Mouse (Mus musculus) liver, embryonic 16.5 days (tissue): ENCODE measurements at regions not wholly inside any gene's neighbourhood (a gene's known extent, or its start where the extent isn't known, plus 50 kb on each side); places are given as distances from the start of the nearest gene placed in this dataset.

Experiments used
- ATAC-seq: fragments of 200-750 bp; cut with Nextera tagmentation; 2 replicates; pipeline ENCODE4 v1.8.0; 2017; ENCODE audit warnings: low read depth, mild to moderate bottlenecking, moderate number of reproducible peaks, moderate library complexity
- H3K27ac ChIP-seq: fragments of 300-500 bp; sonication (generic); 2 replicates; pipeline ENCODE4 v1.5.1; 2014; ENCODE audit warnings: mild to moderate bottlenecking, low read length
- H3K27me3 ChIP-seq: fragments of 300-500 bp; sonication (generic); 2 replicates; pipeline ENCODE4 v1.6.1; 2014; ENCODE audit warnings: low read depth, low read length, mixed read lengths; ENCODE audit not compliant: control insufficient read depth, insufficient read depth
- H3K36me3 ChIP-seq: fragments of 300-500 bp; sonication (generic); 2 replicates; pipeline ENCODE4 v1.6.1; 2014; ENCODE audit warnings: mild to moderate bottlenecking; ENCODE audit not compliant: control insufficient read depth, insufficient read depth
- H3K4me1 ChIP-seq: fragments of 300-500 bp; sonication (generic); 2 replicates; pipeline ENCODE4 v1.6.1; 2014; ENCODE audit warnings: low read depth, low read length, mixed read lengths; ENCODE audit not compliant: control insufficient read depth
- H3K4me2 ChIP-seq: fragments of 300-500 bp; sonication (generic); 2 replicates; pipeline ENCODE4 v1.6.1; 2014; ENCODE audit warnings: low read depth, low read length, mixed read lengths
- H3K4me3 ChIP-seq: fragments of 300-500 bp; sonication (generic); 2 replicates; pipeline ENCODE4 v1.5.1; 2014; ENCODE audit warnings: low read depth, mild to moderate bottlenecking, low read length
- H3K9ac ChIP-seq: fragments of 300-500 bp; sonication (generic); 2 replicates; pipeline ENCODE4 v1.6.1; 2014; ENCODE audit warnings: low read depth, low read length
- H3K9me3 ChIP-seq: fragments of 300-500 bp; sonication (generic); replicated peaks from 2 replicates; pipeline ENCODE4 v1.6.1; 2016; ENCODE audit warnings: low read length; ENCODE audit not compliant: control insufficient read depth
- WGBS: fragments of 180-500 bp; shearing (Covaris S2); extraction: QIAGEN DNeasy Blood & Tissue Kit; methylation state at CpG from one replicate; pipeline ENCODE4 v1.1.7; 2014; ENCODE audit not compliant: insufficient replicate concordance; 5-methylcytosine and 5-hydroxymethylcytosine counted together

DNA sequence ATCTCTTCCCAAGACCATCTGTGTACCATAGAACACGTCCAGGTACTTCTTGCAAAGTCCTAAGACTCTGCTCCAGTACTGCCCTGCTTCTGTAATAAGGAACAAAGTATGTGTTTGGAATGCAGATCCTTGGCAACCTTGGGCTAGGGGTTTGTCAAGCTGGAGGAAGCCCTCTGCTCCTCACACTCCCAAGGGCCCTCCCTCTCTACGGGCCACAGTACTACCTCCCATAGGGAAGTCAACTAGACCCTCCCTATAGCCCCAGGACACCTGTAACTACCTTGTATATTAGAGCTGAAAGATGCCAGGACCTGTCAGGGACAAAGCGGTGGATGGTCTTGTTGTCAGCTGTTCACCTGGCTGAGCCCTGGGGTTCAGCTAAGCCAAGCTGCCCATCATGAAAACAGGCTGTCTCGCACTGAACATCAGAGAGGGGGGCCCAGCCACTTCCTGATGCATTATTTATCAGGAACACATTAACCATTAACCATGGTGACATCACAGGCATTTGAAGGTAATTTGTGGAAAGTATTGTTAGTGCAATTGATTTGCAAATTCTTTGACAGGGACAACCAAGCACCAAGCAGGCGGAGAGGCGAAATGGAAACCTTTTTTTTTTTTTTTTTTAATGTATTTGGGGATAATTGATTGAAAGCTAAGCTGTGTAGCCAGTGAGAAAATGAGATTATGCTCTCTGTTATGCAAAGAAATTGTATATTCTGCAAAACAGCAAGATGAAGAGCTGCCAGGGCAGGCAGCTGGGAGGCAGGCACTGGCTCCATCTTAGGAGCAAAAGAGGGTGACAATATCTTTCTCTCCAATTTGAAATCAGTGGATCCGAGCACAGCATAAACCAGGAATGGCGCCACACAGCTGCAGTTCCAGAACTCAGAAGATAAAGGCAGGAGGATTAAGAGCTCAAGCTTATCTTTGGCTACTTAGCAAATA, 110.5 kb upstream of the Hs6st1 start:
- Histone ChIP-seq H3K4me1 (no peaks in the 10 kb centered on the region), H3K36me3 (no peaks in the 10 kb centered on the region), H3K4me3 (no peak overlapping the region), H3K27me3 (no peaks in the 10 kb centered on the region), H3K9ac (no peak overlapping the region), H3K27ac (no peak overlapping the region), H3K4me2 (no peak overlapping the region), H3K9me3 (no peaks in the 10 kb centered on the region)
- ATAC-seq: no peak
- 57% methylated on average over 8 of the region's 8 CpGs for WGBS

DNA sequence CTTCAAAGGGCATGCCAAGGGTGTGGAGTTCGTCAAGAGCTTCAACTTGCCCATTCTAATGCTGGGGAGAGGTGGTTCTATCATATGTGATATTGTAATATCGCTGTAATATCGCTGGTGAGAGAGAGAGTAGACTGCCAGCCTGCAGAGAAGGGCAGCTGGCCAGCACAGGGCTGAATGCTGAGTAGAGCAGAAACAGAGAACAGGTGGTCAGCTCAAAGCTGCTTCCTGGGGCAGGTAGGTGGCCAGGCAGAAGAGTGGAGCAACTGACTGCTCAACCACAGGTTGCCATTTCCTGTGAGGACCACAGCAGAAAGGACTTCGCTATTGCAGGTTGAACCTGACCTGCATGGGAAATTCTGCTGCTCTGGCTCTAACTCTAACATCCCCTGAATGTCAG, 108.5 kb upstream of the Hs6st1 start:
- ATAC-seq: no peak
- H3K9ac ChIP-seq: no peak overlapping the region
- WGBS: 62% methylated on average over 4 of the region's 4 CpGs

DNA sequence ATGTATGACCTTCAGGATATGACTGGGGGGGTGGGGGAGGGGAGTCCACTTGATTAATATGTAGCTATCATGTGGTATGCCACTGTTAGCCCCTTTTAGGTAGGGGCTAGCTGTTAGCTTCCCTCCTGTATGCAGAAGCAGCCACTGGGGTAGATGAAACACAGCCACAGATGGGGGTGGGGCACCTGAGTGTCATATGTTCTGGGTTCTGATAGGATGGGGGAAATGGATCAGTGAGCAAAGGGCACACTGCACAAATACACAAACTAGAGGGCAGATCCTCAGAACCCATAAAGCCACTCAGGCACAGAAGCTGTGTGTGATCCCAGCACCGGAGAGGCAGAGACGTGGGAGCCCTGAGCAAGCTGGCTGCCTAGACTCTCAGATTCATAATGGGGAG, 107.4 kb upstream of the Hs6st1 start:
- ATAC-seq: no peak
- no peaks in the 10 kb centered on the region for H3K27me3 ChIP-seq
- H3K36me3 ChIP-seq: no peaks in the 10 kb centered on the region
- no peak overlapping the region for H3K4me3 ChIP-seq
- H3K4me2 ChIP-seq: no peak overlapping the region
- no peaks in the 10 kb centered on the region for H3K9me3 ChIP-seq
- no peak overlapping the region for H3K27ac ChIP-seq
- WGBS: 67% methylated on average over 2 of the region's 2 CpGs
- H3K9ac ChIP-seq: no peak overlapping the region
- H3K4me1 ChIP-seq: no peaks in the 10 kb centered on the region

More for the DNA sequence above, 108.5 kb upstream of the Hs6st1 start:
- Histone ChIP-seq H3K9me3 (no peaks in the 10 kb centered on the region), H3K4me3 (no peak overlapping the region), H3K4me1 (no peaks in the 10 kb centered on the region), H3K27me3 (no peaks in the 10 kb centered on the region), H3K36me3 (no peaks in the 10 kb centered on the region), H3K27ac (no peak overlapping the region), H3K4me2 (no peak overlapping the region)

DNA sequence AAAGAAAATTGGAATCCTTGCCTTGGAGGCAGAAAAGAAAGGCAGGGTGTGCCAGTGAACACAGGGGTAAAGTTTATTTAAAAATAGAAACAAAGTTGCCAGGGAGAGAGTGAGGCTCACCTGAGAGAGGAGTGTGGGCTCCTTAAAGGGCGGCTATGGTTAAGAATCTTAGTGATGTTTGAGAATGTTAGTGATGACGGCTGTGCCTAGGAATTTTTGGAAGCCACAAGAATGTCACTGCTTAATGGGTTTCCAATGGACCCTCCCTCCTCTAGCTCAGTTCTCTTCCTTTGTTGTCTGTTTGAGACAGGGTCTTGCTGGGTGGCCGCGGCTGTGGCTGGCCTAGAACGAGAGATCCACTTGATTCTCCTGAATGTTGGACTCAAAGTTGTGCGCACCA, 106.3 kb upstream of the Hs6st1 start:
- H3K36me3 ChIP-seq: no peaks in the 10 kb centered on the region
- 54% methylated on average over 6 of the region's 6 CpGs for WGBS
- H3K27me3 ChIP-seq: no peaks in the 10 kb centered on the region
- no peak overlapping the region for H3K4me3 ChIP-seq
- ATAC-seq: no peak
- H3K27ac ChIP-seq: no peak overlapping the region
- H3K4me1 ChIP-seq: no peaks in the 10 kb centered on the region
- H3K9me3 ChIP-seq: no peaks in the 10 kb centered on the region
- H3K9ac ChIP-seq: no peak overlapping the region
- no peak overlapping the region for H3K4me2 ChIP-seq

DNA sequence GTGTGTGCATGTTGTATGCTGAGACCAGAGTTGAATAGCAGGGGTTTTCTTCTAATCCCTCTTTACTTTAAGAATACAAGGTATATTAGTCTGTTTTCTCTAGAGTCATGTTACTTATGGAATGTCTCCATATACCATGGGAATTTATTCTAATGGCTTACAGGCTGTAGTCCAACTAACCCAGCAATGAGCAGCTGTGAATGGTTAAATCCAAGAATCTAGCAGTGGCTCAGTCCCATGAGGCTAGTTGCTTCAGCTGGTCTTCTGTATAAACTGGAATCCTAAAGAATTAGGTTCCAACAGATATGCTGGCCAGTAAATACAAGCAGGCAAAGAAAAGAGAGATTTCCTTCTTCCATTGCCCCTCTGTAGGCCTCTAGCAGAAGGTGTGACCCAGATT, 99.7 kb upstream of the Hs6st1 start:
- Histone ChIP-seq H3K9ac (no peak overlapping the region), H3K36me3 (no peaks in the 10 kb centered on the region), H3K4me1 (no peaks in the 10 kb centered on the region), H3K4me3 (no peak overlapping the region), H3K9me3 (no peaks in the 10 kb centered on the region), H3K27ac (no peak overlapping the region), H3K4me2 (no peak overlapping the region), H3K27me3 (no peaks in the 10 kb centered on the region)
- no peak for ATAC-seq

DNA sequence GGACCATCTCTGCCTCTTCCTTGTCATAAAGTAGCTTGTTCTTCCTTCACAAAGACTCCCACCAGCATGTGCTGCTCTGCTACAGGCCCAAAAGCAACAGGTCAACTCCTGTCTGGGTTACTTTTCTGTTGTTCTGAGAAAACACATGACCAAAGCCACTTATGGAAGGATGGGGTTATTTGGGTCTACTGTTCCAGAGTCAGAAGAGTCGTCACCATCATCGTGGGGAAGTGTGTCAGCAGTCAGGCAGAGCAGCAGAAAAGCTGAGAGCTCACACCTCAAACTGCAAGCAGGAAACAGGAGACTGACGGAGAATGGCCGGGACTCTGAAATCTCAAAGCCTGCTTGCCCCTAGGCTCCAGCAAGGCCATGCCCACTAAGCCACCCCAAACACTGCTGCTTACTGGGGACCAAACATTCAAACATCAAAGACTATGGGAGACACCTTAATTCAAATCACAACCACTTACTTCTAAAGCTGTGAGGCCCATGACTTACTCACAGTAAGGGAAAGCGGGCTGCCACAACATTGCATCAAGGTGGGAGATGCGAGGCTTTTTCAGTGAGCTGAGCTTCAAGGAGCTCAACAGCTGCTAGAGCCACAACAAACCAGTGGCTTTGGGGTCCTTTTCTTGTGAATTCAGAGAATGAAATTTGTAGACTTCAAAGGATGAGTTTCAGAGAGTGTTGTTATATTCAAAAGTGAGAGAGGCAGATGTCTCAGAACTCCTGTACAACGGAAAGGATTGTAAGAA, 96.6 kb upstream of the Hs6st1 start:
- no peaks in the 10 kb centered on the region for H3K27me3 ChIP-seq
- no peak for ATAC-seq
- WGBS: 55% methylated on average over 7 of the region's 7 CpGs

DNA sequence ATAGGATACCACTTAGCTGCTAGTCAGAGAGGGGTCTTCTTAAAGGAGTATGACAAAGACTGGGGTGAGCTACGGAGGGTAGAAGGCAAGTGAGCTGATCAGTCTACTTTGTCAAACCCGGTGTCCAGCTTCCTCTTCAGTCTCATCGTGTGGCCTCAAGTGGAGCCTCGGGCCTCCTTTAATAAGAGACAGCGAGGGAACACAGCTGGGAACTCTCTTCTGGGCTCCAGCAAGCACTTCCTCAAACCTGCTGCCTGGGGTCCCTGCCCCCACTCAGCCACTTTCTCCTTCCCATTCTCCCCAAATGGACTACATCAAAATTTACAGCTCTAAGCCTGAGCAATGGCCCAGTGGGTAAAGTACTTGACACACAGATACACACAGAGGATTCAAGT, 96.0 kb upstream of the Hs6st1 start:
- H3K27me3 ChIP-seq: no peaks in the 10 kb centered on the region
- no peaks in the 10 kb centered on the region for H3K36me3 ChIP-seq
- H3K9ac ChIP-seq: no peak overlapping the region
- 20% methylated on average over 5 of the region's 5 CpGs for WGBS
- peaks cover 10% of the 10 kb centered on the region for H3K4me1 ChIP-seq
- no peaks in the 10 kb centered on the region for H3K9me3 ChIP-seq
- no peak for ATAC-seq
- no peak overlapping the region for H3K27ac ChIP-seq
- no peak overlapping the region for H3K4me2 ChIP-seq
- H3K4me3 ChIP-seq: no peak overlapping the region

More for the DNA sequence above, 96.6 kb upstream of the Hs6st1 start:
- Histone ChIP-seq H3K36me3 (no peaks in the 10 kb centered on the region), H3K27ac (no peak overlapping the region), H3K9me3 (no peaks in the 10 kb centered on the region), H3K4me3 (no peak overlapping the region), H3K4me1 (peaks cover 8% of the 10 kb centered on the region), H3K9ac (no peak overlapping the region), H3K4me2 (no peak overlapping the region)

DNA sequence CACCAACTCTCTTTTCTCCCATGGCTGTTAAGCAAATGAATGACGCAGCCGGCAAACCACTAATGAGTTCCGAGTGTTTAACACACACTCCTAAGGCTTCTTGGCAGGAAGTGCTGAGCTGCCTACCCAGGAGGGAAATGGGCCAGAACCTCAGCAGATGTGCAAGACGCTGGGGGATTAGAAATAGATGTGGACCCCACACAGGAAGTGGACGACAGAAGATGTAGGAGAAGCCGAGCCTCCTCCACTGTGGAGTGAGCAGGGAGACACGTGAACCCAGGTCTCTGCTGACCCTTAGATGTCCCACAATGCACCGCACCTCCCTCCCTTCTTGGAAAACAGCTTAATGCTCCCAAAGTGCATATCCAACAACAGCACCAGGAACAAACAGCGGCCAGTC, 94.8 kb upstream of the Hs6st1 start:
- Histone ChIP-seq H3K4me3 (no peak overlapping the region), H3K4me1 (peaks cover 10% of the 10 kb centered on the region), H3K9ac (no peak overlapping the region), H3K36me3 (no peaks in the 10 kb centered on the region), H3K27me3 (no peaks in the 10 kb centered on the region), H3K27ac (no peak overlapping the region), H3K4me2 (no peak overlapping the region), H3K9me3 (no peaks in the 10 kb centered on the region)
- no peak for ATAC-seq
- WGBS: 37% methylated on average over 9 of the region's 9 CpGs

DNA sequence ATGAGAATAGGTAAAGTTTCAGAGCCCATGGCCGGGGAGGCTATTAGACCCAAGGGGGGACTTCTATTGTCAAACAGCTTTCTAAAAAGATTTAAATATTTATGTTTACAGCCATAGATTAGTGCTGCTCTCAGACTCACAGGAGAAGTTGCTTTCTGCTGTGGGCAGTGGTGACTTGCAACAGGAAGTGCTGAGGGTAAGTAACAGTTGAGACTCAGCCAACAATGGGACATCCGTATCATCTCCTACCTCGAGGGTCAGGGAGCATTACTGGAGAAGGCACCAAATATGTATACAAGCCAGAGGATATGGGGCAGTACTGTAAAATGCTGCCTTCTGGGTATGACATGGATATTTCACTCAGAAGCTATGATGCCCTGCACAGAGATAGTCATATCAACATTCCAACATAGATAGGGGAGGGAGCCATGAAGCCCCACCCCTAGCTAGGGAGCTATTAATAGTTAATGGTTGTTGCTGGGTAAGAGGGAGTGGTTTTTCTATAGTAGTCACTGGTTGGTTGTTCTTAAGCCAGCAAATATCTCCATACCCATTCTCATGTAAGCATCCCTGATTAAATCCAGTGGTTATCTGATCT, 92.5 kb upstream of the Hs6st1 start:
- WGBS: 42% methylated on average over 3 of the region's 3 CpGs
- Histone ChIP-seq H3K9me3 (no peaks in the 10 kb centered on the region), H3K4me2 (no peak overlapping the region), H3K9ac (no peak overlapping the region), H3K4me3 (no peak overlapping the region), H3K27me3 (no peaks in the 10 kb centered on the region), H3K36me3 (no peaks in the 10 kb centered on the region), H3K27ac (no peak overlapping the region), H3K4me1 (peaks cover 10% of the 10 kb centered on the region)
- peak; percentile 87 for ATAC-seq
